Mouse (Mus musculus): ENCODE results near the gene Zfp27.

- TF ChIP-seq CTCF (IDR thresholded peaks at IDR 0.05; ENCODE audit: low read depth), result no peak
- TF ChIP-seq EP300 (IDR thresholded peaks at IDR 0.05; ENCODE audit: low read depth), result no peak
These were observed 53.0 kb downstream of the Zfp27 start, which contains the start of gene Zfp940 for GRCm38 (mm10) chr7:29853219-29853842.

Data from heart, postnatal 0 days (tissue).